Mouse (Mus musculus): ENCODE data around the gene 5031439G07Rik.
"Not testable (repeated sequence)": the region's sequence is repeated elsewhere in the genome, so short reads cannot be mapped to it uniquely, and the experiment has no call there.

Gene 5031439G07Rik

GRCm38 (mm10) chr15:84948990-84949389, 39.4 kb downstream of the 5031439G07Rik start:
- DNase-seq: no peak

GRCm38 (mm10) chr15:84944319-84944718, 44.0 kb downstream of the 5031439G07Rik start:
- DNase-seq: no peak

GRCm38 (mm10) chr15:84942647-84943285, 45.6 kb downstream of the 5031439G07Rik start:
- DNase-seq: no peak

GRCm38 (mm10) chr15:84940102-84940501, 48.2 kb downstream of the 5031439G07Rik start:
- DNase-seq: no peak

GRCm38 (mm10) chr15:84934901-84935300, 53.5 kb downstream of the 5031439G07Rik start:
- no peak for DNase-seq

- DNase-seq: no peak
These were observed 56.0 kb downstream of the 5031439G07Rik start for GRCm38 (mm10) chr15:84932351-84932750.

GRCm38 (mm10) chr15:84925495-84926018, 62.8 kb downstream of the 5031439G07Rik start:
- no peak for DNase-seq

GRCm38 (mm10) chr15:84924781-84925315, 63.5 kb downstream of the 5031439G07Rik start:
- no peak for DNase-seq

- DNase-seq: no peak
These were observed 64.7 kb downstream of the 5031439G07Rik start for GRCm38 (mm10) chr15:84923508-84924181.

GRCm38 (mm10) chr15:84922884-84923507, 65.4 kb downstream of the 5031439G07Rik start, which contains the start of gene Nup50:
Nup50 (plus strand) TSS chr15:84923411.
- DNase-seq: peak; percentile 98

- no peak for DNase-seq
These were observed 68.4 kb downstream of the 5031439G07Rik start, which contains the start of gene Gm29666 for GRCm38 (mm10) chr15:84919938-84920337. Gm29666 (minus strand) TSS chr15:84920038.

GRCm38 (mm10) chr15:84913201-84913600, 75.2 kb downstream of the 5031439G07Rik start:
- DNase-seq: no peak

- no peak for DNase-seq
These were observed 84.4 kb downstream of the 5031439G07Rik start for GRCm38 (mm10) chr15:84903843-84904385.

- DNase-seq: no peak
These were observed 90.3 kb downstream of the 5031439G07Rik start for GRCm38 (mm10) chr15:84898077-84898476.

- no peak for DNase-seq
These were observed 91.7 kb downstream of the 5031439G07Rik start for GRCm38 (mm10) chr15:84896664-84897063.

GRCm38 (mm10) chr15:84896216-84896615, 92.1 kb downstream of the 5031439G07Rik start:
- not testable (repeated sequence) for DNase-seq
